Mouse (Mus musculus): ENCODE results near the gene Ankrd39. TPM values are rescaled to one million over a fixed set of nuclear protein-coding genes. Genes with fewer than 3 reads are reported as not detected.

The Ankrd39 gene
- polyA plus RNA-seq, 1 experiment from 2014 or later = 17.8 TPM

- Histone ChIP-seq H3K36me3 (peaks cover 36% of the 10 kb centered on the region), H3K27me3 (ENCODE audit: low read depth, poor library complexity, severe bottlenecking) (no peaks in the 10 kb centered on the region), H3K27ac (replicated peaks) (no peak overlapping the region), H3K4me3 (no peak overlapping the region), H3K9me3 (replicated peaks) (no peaks in the 10 kb centered on the region), H3K4me1 (peaks cover 5% of the 10 kb centered on the region; the same call in 1 of the 2 replicates)
- 89% methylated on average over 8 of the region's 8 CpGs for WGBS
- no peak for DNase-seq (ENCODE audit: low spot score)
Observed at GRCm38 (mm10) chr1:36530485-36530884, 16.8 kb downstream of the Ankrd39 start.

DNA sequence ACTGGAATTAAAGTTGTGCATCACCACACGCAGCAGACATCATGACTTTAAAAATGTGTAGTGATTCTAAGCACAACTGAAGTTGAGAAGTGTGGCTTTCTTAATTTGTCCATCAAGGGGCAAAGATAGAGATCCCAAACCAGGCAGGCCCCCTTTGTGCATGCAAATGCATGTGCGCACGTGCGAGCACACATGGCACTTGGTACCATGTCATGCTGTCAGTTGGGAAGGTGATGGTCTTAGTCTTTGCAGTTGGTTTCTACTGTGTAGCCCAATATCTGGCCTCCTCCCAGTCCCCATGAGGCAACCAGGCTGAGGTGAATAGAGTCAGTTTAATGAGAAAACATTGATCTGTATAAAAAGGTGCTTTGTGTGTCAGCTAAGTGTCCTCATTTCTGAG lies 17.4 kb downstream of the Ankrd39 start:
- DNase-seq (ENCODE audit: low spot score) = no peak
- no peak overlapping the region for H3K27ac ChIP-seq (replicated peaks)
- 92% methylated on average over 4 of the region's 4 CpGs for WGBS
- H3K4me3 ChIP-seq = no peak overlapping the region
- no peaks in the 10 kb centered on the region for H3K9me3 ChIP-seq (replicated peaks)
- H3K36me3 ChIP-seq = peaks cover 43% of the 10 kb centered on the region
- H3K27me3 ChIP-seq (ENCODE audit: low read depth, poor library complexity, severe bottlenecking) = no peaks in the 10 kb centered on the region
- H3K4me1 ChIP-seq = peaks cover 5% of the 10 kb centered on the region; the same call in 1 of the 2 replicates

DNA sequence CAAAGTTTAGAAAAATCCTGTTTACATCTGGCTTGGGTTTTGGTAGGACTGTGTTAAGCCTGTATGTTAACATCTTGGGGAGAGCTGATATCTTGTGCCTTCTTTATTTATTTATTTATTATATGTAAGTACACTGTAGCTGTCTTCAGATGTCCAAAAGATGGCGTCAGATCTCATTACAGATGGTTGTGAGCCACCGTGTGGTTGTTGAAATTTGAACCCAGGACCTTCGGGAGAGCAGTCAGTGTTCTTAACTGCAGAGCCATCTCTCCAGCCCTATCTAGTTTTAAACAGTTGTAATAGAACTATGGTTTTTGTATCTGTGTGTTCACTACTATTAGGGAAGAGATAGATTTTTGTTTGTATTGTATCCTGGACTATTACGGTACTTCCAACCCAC lies 18.0 kb downstream of the Ankrd39 start:
- 90% methylated on average over 4 of the region's 4 CpGs for whole genome bisulfite sequencing

GRCm38 (mm10) chr1:36528351-36528750 lies 18.9 kb downstream of the Ankrd39 start:
- 61% methylated on average over 1 of the region's 1 CpGs for WGBS
- Histone ChIP-seq H3K9me3 (replicated peaks) (no peaks in the 10 kb centered on the region), H3K36me3 (peaks cover 58% of the 10 kb centered on the region), H3K4me1 (peaks cover 5% of the 10 kb centered on the region; the same call in 1 of the 2 replicates), H3K27ac (replicated peaks) (no peak overlapping the region), H3K27me3 (ENCODE audit: low read depth, poor library complexity, severe bottlenecking) (no peaks in the 10 kb centered on the region), H3K4me3 (no peak overlapping the region)
- DNase-seq (ENCODE audit: low spot score) = no peak

More for the DNA sequence above, 18.0 kb downstream of the Ankrd39 start:
- Histone ChIP-seq H3K4me3 (no peak overlapping the region), H3K9me3 (replicated peaks) (no peaks in the 10 kb centered on the region), H3K27ac (replicated peaks) (no peak overlapping the region), H3K27me3 (ENCODE audit: low read depth, poor library complexity, severe bottlenecking) (no peaks in the 10 kb centered on the region), H3K4me1 (peaks cover 5% of the 10 kb centered on the region; the same call in 1 of the 2 replicates), H3K36me3 (peaks cover 49% of the 10 kb centered on the region)
- no peak for DNase-seq (ENCODE audit: low spot score)

DNA sequence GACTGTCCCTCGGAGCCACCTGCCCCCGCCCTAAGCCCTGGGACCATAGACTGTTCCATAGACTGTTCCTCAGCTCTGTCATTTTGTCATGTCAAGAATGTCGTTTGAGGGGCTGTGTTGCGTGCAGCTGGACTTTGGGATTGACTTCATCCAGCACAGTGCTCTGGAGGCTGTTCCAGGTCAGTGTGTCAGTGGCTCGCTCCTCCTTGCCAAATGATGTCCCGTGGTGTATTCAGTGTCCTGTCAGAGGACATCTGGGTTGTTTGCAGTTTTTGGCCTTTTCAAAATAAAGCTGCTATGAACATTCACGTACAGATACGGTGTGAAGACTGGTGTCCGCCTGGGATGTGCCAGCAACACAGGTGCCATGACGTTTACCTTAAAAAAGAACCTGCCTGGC lies 20.3 kb downstream of the Ankrd39 start:
- H3K4me1 ChIP-seq = peaks cover 5% of the 10 kb centered on the region; the same call in 1 of the 2 replicates
- no peaks in the 10 kb centered on the region for H3K27me3 ChIP-seq (ENCODE audit: low read depth, poor library complexity, severe bottlenecking)
- peaks cover 69% of the 10 kb centered on the region for H3K36me3 ChIP-seq
- no peak overlapping the region for H3K27ac ChIP-seq (replicated peaks)
- H3K4me3 ChIP-seq = no peak overlapping the region
- WGBS = 93% methylated on average over 10 of the region's 10 CpGs
- no peaks in the 10 kb centered on the region for H3K9me3 ChIP-seq (replicated peaks)
- no peak for DNase-seq (ENCODE audit: low spot score)

DNA sequence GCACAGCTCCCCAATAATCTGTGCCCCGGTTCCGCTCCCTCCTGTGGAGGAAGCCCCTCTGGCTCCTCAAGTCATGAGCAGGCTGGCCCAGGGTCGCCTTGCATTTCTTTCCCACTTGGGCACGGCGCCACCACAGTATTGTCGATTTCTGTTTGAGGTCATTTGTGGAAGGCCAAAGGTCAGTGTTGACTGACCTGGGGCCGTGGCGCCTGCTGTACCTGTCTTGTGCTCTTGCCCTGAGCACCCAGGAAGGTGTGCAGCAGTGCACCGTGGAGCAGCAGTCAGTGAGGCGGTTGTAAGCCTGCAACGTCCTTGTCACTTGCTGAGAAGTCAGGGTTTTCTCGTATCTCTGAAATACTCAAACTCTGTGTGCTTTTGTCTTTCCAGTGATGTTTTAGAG lies 21.5 kb downstream of the Ankrd39 start:
- Histone ChIP-seq H3K27me3 (ENCODE audit: low read depth, poor library complexity, severe bottlenecking) (no peaks in the 10 kb centered on the region), H3K4me3 (no peak overlapping the region), H3K27ac (replicated peaks) (no peak overlapping the region), H3K9me3 (replicated peaks) (no peaks in the 10 kb centered on the region), H3K36me3 (peaks cover 72% of the 10 kb centered on the region), H3K4me1 (peaks cover 5% of the 10 kb centered on the region; the same call in 1 of the 2 replicates)
- WGBS = 93% methylated on average over 12 of the region's 12 CpGs
- DNase-seq (ENCODE audit: low spot score) = no peak

DNA sequence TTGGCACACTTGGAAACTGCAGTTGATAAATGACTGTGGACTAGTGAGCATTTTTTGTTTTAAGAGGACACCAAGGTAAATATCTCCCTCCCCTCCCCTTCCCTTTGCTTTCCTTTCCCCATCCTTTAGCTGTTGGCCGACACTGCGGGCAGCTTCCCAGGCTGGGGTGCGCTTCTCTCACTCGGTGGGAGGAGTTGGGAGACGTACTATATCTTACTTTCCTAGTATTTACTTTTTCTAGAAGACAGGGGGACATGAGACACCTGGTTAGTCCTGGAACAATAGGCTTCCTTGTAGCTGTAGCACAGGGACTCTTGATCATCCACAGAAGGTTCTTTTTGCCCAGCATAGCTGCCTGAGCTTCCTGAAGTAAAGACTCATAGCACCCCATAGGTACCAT lies 23.2 kb downstream of the Ankrd39 start:
- Histone ChIP-seq H3K9me3 (replicated peaks) (no peaks in the 10 kb centered on the region), H3K4me1 (peaks cover 5% of the 10 kb centered on the region; the same call in 1 of the 2 replicates), H3K36me3 (peaks cover 83% of the 10 kb centered on the region), H3K27me3 (ENCODE audit: low read depth, poor library complexity, severe bottlenecking) (no peaks in the 10 kb centered on the region), H3K27ac (replicated peaks) (no peak overlapping the region), H3K4me3 (no peak overlapping the region)
- WGBS = 95% methylated on average over 5 of the region's 5 CpGs
- DNase-seq (ENCODE audit: low spot score) = no peak

DNA sequence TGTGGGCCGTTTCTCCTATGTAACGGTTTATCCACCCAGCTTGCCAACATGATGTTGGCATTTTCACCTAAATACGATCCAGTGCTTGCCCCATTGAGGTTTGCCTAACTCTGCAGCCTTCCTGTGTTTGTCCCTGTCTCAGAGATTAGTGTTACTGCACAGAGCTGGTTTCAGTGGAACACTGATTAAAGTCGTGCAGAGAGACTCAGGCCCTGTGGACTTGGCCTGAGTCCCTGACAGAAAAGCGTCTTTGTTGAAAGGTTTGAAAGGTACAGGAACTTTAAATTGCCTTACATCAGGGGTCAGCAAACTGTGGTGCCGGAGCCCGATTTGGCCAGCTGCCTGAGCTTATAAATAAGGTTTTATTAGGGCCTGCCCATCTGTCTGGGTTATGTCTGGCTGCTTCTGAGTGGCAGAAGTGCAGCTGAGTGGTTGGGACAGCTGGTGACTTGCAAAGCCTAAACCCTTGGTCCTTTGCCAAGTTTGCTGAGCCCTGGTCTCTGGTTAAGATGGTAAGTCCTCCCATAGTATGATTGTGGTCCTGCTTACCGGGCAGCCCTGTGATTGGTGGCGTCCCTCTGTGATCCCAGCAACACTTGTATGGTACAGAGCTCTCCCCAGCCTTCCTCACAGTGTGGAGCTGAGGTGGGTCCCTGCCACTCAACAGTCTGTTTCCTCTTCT lies 23.8 kb downstream of the Ankrd39 start:
- Histone ChIP-seq H3K27me3 (ENCODE audit: low read depth, poor library complexity, severe bottlenecking) (no peaks in the 10 kb centered on the region), H3K36me3 (peaks cover 89% of the 10 kb centered on the region), H3K27ac (replicated peaks) (no peak overlapping the region), H3K4me1 (peaks cover 4% of the 10 kb centered on the region; the same call in 1 of the 2 replicates), H3K9me3 (replicated peaks) (no peaks in the 10 kb centered on the region), H3K4me3 (no peak overlapping the region)
- 92% methylated on average over 9 of the region's 9 CpGs for WGBS
- DNase-seq (ENCODE audit: low spot score) = no peak

DNA sequence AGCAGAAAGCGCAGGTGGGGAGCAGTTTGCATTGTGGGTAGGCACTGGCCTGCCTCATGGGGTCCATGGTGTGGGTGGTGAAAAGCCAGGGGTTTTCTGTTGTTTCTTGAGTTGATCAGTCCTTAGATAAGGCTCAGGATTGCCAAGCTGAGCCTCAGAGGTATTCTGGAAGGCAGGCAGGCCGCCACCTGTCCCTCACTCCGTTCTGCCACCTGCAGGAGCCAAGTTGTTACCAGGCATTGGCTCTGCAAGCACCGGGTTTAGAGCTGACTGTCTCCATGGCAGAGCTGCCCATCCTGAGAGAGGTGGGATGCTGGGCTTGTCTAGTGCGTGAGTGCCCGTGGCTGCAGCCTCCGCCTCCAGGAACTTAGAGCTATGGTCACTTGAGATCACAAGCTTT lies 25.0 kb downstream of the Ankrd39 start:
- DNase-seq (ENCODE audit: low spot score) = no peak
- no peak overlapping the region for H3K27ac ChIP-seq (replicated peaks)
- peaks cover 99% of the 10 kb centered on the region for H3K36me3 ChIP-seq
- no peaks in the 10 kb centered on the region for H3K27me3 ChIP-seq (ENCODE audit: low read depth, poor library complexity, severe bottlenecking)
- WGBS = 90% methylated on average over 7 of the region's 7 CpGs
- no peaks in the 10 kb centered on the region for H3K9me3 ChIP-seq (replicated peaks)
- no peaks in the 10 kb centered on the region for H3K4me1 ChIP-seq
- no peak overlapping the region for H3K4me3 ChIP-seq

DNA sequence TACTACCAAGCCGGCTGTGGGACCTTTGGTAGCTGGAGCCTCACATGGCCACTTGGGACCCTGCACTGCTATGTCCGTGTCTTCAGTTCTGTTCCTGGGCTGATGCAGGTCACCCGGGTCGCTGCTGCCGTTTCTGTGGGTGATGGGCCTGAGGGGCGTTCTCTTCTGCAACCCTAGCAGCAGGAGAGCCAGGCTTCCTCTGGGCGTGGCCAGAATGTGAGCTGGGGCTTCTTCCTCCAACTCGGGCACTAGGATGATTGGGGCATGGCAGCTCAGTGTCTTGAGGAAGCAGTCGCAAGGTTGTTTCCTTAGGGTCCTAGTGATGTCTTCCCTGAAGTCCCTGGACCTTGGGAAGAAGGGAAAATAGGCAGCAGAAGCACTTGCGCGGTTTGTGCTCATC lies 27.6 kb downstream of the Ankrd39 start:
- Histone ChIP-seq H3K27ac (replicated peaks) (no peak overlapping the region), H3K9me3 (replicated peaks) (no peaks in the 10 kb centered on the region), H3K36me3 (peaks cover 96% of the 10 kb centered on the region), H3K27me3 (ENCODE audit: low read depth, poor library complexity, severe bottlenecking) (no peaks in the 10 kb centered on the region), H3K4me3 (no peak overlapping the region), H3K4me1 (peaks cover 9% of the 10 kb centered on the region)
- WGBS = 89% methylated on average over 11 of the region's 11 CpGs
- no peak for DNase-seq (ENCODE audit: low spot score)

GRCm38 (mm10) chr1:36518259-36518658 lies 29.0 kb downstream of the Ankrd39 start:
- 88% methylated on average over 3 of the region's 3 CpGs for WGBS
- peaks cover 22% of the 10 kb centered on the region for H3K4me1 ChIP-seq
- peaks cover 90% of the 10 kb centered on the region for H3K36me3 ChIP-seq
- no peak overlapping the region for H3K27ac ChIP-seq (replicated peaks)
- H3K9me3 ChIP-seq (replicated peaks) = no peaks in the 10 kb centered on the region
- H3K4me3 ChIP-seq = no peak overlapping the region
- no peaks in the 10 kb centered on the region for H3K27me3 ChIP-seq (ENCODE audit: low read depth, poor library complexity, severe bottlenecking)
- DNase-seq (ENCODE audit: low spot score) = no peak

- no peak overlapping the region for H3K27ac ChIP-seq (replicated peaks)
- no peaks in the 10 kb centered on the region for H3K9me3 ChIP-seq (replicated peaks)
- peaks cover 45% of the 10 kb centered on the region for H3K36me3 ChIP-seq
- H3K27me3 ChIP-seq (ENCODE audit: low read depth, poor library complexity, severe bottlenecking) = no peaks in the 10 kb centered on the region
- DNase-seq (ENCODE audit: low spot score) = peak; percentile 35
- 43% methylated on average over 2 of the region's 2 CpGs for WGBS
- peaks cover 31% of the 10 kb centered on the region for H3K4me1 ChIP-seq
- H3K4me3 ChIP-seq = peak overlapping the region; percentile 97
Observed at GRCm38 (mm10) chr1:36513718-36514117, 33.5 kb downstream of the Ankrd39 start.

GRCm38 (mm10) chr1:36513310-36513709 lies 33.9 kb downstream of the Ankrd39 start:
- WGBS = 9% methylated on average over 1 of the region's 1 CpGs
- DNase-seq (ENCODE audit: low spot score) = no peak
- peak overlapping the region; percentile 94 for H3K27ac ChIP-seq (replicated peaks)

More at GRCm38 (mm10) chr1:36513310-36513709, 33.9 kb downstream of the Ankrd39 start:
- Histone ChIP-seq H3K27me3 (ENCODE audit: low read depth, poor library complexity, severe bottlenecking) (no peaks in the 10 kb centered on the region), H3K4me3 (peak overlapping the region; percentile 97), H3K4me1 (peaks cover 31% of the 10 kb centered on the region), H3K9me3 (replicated peaks) (no peaks in the 10 kb centered on the region), H3K36me3 (peaks cover 41% of the 10 kb centered on the region)

Measured in midbrain, embryonic 10.5 days (tissue).